Mouse (Mus musculus) small intestine, adult 2 months (tissue): ENCODE measurements around the gene Hoxc4. TPM values are rescaled to one million over a fixed set of nuclear protein-coding genes. Genes with fewer than 3 reads are reported as not detected.

Experiments used
- H3K27ac ChIP-seq: fragments of 200-500 bp; 2 replicates; pipeline ENCODE4 v1.5.1; 2012; ENCODE audit warnings: low read depth, low read length, control low read depth, inconsistent platforms; ENCODE audit not compliant: insufficient read depth
- H3K27me3 ChIP-seq: fragments of 200-500 bp; 2 replicates; pipeline ENCODE4 v1.6.1; 2012; ENCODE audit warnings: mild to moderate bottlenecking, moderate library complexity, low read length, inconsistent platforms; ENCODE audit not compliant: control insufficient read depth, insufficient read depth
- H3K36me3 ChIP-seq: fragments of 200-500 bp; 2 replicates; pipeline ENCODE4 v1.6.1; 2012; ENCODE audit warnings: mild to moderate bottlenecking, low read length, control low read depth, inconsistent platforms; ENCODE audit not compliant: control insufficient read depth, insufficient read depth
- H3K4me1 ChIP-seq: fragments of 200-500 bp; 2 replicates; pipeline ENCODE4 v1.6.1; 2012; ENCODE audit warnings: low read length, inconsistent platforms, mixed read lengths; ENCODE audit not compliant: control insufficient read depth, insufficient read depth, insufficient read length
- H3K4me3 ChIP-seq: fragments of 200-500 bp; 2 replicates; pipeline ENCODE4 v1.5.1; 2012; ENCODE audit warnings: low read depth, mild to moderate bottlenecking, control low read depth, inconsistent platforms, low read length, moderate library complexity
- CTCF ChIP-seq: fragments of 200-500 bp; IDR thresholded peaks from 2 replicates; pipeline ENCODE4 v1.5.1; 2012; ENCODE audit warnings: low read depth, mild to moderate bottlenecking, control low read depth, inconsistent platforms, low read length, moderate library complexity, mixed read lengths; ENCODE audit not compliant: insufficient replicate concordance, insufficient read length; ENCODE audit errors: extremely low read depth
- POLR2A ChIP-seq: fragments of 200-500 bp; IDR thresholded peaks from 2 replicates; pipeline ENCODE4 v1.6.1; 2012; ENCODE audit warnings: low read depth, mild to moderate bottlenecking, control low read depth, inconsistent platforms, low read length, moderate library complexity
- WGBS: fragments of 180-500 bp; shearing (Covaris S2); methylation state at CpG from one replicate; pipeline ENCODE4 v1.1.7; 2018; 5-methylcytosine and 5-hydroxymethylcytosine counted together
- polyA plus RNA-seq: library from polyadenylated mRNA; depleted of rRNA; stranded (reverse); fragments of >200 nt; gene quantifications from 2 replicates; pipeline ENCODE4 v1.2.3, GENCODE M21; 2012

Gene Hoxc4
- polyA plus RNA-seq, 1 experiment: 2.1 TPM

DNA sequence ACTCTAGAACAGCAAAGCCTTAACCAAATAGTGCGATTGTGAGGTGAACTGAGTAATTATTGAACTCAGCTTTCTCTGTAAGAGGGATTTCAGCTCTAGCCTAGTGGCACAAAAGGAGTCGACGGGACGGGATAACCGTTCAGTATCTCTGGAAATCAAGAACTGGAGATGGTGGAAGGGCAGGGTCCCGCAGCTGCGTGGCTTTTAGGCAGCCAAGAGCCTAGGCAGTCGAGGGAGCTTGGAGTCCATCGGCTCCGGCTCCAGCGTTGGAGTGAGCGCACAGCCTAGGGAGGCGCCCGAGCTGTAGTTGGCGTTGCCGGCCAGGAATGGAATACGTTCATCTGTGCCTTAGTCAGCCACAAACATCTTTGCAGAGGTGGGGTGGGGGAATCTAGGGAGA lies 13.4 kb upstream of the Hoxc4 start:
- TF ChIP-seq POLR2A: no peak
- TF ChIP-seq CTCF: no peak
- Histone ChIP-seq H3K4me1 (peaks cover 2% of the 10 kb centered on the region; the same call in 1 of the 2 replicates), H3K27me3 (peaks cover 49% of the 10 kb centered on the region), H3K4me3 (no peak overlapping the region), H3K36me3 (no peaks in the 10 kb centered on the region), H3K27ac (peak overlapping the region; percentile 52)
- 4% methylated on average over 17 of the region's 17 CpGs for WGBS

DNA sequence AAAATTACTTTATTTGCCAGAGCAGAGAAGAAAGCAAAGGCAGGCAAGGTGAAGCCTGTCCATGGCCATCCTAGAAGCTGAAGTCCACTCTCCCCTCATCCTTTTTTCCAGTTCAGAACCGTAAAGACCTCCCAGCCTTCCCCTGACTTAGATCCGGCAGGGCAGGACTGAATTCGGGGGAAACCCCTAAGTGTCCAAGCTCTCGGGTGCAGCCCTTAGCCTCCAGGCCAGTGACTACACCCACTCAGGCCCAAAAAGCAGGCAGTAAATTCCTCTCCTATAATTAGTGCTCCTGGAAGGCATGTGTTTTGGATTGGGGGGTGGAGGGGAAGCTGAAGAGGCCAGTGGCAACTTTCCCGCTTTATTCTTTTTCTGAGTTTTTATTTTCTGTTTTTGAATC lies 12.9 kb upstream of the Hoxc4 start:
- no peaks in the 10 kb centered on the region for H3K36me3 ChIP-seq
- H3K27me3 ChIP-seq: peaks cover 50% of the 10 kb centered on the region
- H3K27ac ChIP-seq: peak overlapping the region; percentile 52
- WGBS: 17% methylated on average over 5 of the region's 5 CpGs
- peaks cover 2% of the 10 kb centered on the region; the same call in 1 of the 2 replicates for H3K4me1 ChIP-seq
- TF ChIP-seq POLR2A (no peak), CTCF (no peak)
- H3K4me3 ChIP-seq: no peak overlapping the region

DNA sequence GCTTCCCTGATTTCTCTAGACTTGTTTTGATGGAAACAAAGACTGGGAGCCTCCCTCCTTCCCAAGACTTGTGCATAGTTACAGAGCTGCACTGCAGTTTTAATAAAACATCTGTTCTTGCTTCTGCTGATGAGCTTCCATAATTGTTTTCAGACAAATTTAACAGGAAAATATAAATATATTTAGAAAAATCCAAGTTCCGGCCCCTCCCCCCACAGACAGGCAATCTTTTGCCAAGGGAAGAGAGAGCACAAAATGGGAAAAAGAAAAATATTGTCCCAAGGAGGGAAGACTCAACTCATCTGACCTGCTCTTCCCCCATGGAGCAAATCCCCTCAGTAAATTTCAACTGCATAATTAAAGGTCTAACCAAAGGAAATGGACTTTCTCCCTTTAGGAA lies 12.4 kb upstream of the Hoxc4 start:
- Histone ChIP-seq H3K27ac (0 out of 2 replicates have a peak overlapping the region, but pooled peaks have one; percentile 52), H3K36me3 (no peaks in the 10 kb centered on the region), H3K4me3 (no peak overlapping the region), H3K27me3 (peaks cover 50% of the 10 kb centered on the region), H3K4me1 (peaks cover 2% of the 10 kb centered on the region; the same call in 1 of the 2 replicates)
- TF ChIP-seq CTCF (no peak), POLR2A (no peak)
- WGBS: 47% methylated on average over 1 of the region's 1 CpGs

DNA sequence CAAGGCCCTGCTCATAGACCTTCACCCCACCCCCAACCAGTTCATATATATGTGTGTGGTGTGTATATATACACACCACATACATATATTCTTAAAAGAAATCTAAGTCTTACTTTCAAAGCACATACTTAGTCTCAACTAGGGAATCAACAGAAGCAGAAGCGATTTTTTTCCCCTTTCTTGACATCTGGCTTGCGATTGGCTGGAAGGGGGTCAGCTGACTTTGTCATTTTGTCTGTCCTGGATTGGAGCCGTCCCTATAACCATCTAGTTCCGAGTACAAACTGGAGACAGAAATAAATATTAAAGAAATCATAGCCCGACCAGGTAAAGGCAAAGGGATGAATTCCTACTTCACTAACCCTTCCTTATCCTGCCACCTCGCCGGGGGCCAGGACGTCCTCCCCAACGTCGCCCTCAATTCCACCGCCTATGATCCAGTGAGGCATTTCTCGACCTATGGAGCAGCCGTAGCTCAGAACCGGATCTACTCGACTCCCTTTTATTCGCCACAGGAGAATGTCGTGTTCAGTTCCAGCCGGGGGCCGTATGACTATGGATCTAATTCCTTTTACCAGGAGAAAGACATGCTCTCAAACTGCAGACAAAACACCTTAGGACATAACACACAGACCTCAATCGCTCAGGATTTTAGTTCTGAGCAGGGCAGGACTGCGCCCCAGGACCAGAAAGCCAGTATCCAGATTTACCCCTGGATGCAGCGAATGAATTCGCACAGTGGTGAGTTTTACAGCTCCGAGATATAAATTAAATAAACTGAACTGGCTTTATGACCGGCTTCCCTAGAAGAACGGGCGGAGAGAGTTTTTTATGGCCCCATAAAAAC lies 9.2 kb upstream of the Hoxc4 start:
- TF ChIP-seq POLR2A: no peak
- no peak for TF ChIP-seq CTCF
- 4% methylated on average over 27 of the region's 27 CpGs for WGBS
- peak overlapping the region; percentile 68 for H3K27ac ChIP-seq
- peaks cover 2% of the 10 kb centered on the region for H3K4me1 ChIP-seq
- H3K36me3 ChIP-seq: no peaks in the 10 kb centered on the region
- peak overlapping the region; percentile 54 for H3K4me3 ChIP-seq
- H3K27me3 ChIP-seq: peaks cover 64% of the 10 kb centered on the region

DNA sequence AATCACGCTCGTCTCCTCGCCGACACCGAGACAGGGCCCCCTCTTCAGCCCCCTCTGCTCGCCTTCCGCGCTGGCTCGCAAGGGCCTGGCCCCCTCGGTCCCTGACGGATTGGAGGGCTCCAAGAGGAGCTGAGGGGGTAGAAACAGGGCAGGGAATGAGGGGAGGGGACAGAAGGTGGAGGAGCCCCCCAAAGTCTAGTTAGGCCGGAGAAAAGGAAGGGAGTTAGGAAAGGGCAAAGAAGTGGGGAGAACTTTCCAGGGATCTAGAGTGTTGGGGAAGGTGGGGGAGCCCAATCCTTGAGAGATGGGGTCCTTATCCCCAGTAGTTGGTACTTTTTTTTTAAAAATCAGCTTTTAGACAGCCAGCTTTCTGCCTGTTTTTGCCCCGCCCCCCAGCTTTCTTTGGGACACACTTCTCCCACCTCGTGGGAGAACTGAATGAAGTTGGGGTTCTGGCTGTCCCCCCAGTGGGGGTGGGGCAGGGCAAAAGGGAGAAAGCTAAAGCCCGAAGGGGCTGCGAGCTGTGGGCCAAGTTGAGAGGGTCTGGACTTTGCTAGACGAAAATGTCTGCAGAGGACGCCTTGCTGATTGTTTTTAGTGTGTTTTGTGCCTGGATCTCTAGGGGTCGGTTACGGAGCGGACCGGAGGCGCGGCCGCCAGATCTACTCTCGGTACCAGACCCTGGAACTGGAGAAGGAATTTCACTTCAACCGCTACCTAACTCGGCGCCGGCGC lies 8.5 kb upstream of the Hoxc4 start:
- 6% methylated on average over 31 of the region's 31 CpGs for WGBS
- Histone ChIP-seq H3K4me3 (peak overlapping the region; percentile 54), H3K27ac (peak overlapping the region; percentile 68)

DNA sequence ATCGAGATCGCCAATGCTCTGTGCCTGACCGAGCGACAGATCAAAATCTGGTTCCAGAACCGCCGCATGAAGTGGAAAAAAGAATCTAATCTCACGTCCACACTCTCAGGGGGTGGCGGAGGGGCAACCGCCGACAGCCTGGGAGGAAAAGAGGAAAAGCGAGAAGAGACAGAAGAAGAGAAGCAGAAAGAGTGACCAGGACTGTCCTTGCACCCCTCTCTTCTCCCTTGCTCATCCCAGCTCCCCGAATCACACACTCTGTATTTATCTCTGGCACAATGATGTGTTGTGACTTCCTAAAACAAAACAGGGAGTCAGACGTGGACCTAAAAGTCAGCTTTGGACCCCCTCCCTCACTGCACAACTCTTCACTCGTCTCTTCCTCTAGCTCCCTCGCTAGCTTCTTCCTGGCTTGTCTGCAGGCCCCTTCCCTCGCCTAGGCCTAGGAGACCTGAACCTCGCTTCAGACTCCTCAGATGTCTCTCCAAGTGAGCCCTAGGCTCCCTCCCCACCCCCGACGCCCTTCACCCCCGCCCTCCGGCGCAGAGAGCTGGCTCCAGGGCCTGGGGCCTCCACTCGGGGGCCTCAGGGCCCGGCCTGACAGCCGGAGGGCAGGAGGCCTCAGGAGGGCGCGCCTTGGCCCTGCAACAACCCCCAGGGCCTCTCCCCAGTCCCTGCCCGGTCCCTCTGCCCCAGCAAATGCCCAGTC lies 7.7 kb upstream of the Hoxc4 start:
- TF ChIP-seq POLR2A: no peak
- no peak for TF ChIP-seq CTCF
- Histone ChIP-seq H3K36me3 (no peaks in the 10 kb centered on the region), H3K27me3 (peaks cover 71% of the 10 kb centered on the region), H3K4me3 (peak overlapping the region; percentile 54), H3K27ac (peak overlapping the region; percentile 68; the same call in 1 of the 2 replicates), H3K4me1 (peaks cover 2% of the 10 kb centered on the region)
- WGBS: 7% methylated on average over 28 of the region's 28 CpGs

More for the DNA sequence above, 8.5 kb upstream of the Hoxc4 start:
- TF ChIP-seq CTCF (no peak), POLR2A (no peak)
- H3K27me3 ChIP-seq: peaks cover 71% of the 10 kb centered on the region
- H3K36me3 ChIP-seq: no peaks in the 10 kb centered on the region
- H3K4me1 ChIP-seq: peaks cover 2% of the 10 kb centered on the region
